Comparison of ENCODE assay signal across 8 mouse cellular contexts in genomic region chr9:114933723-114934171, GRCm38 (mm10). TPM values are rescaled to one million over a fixed set of nuclear protein-coding genes. Genes with fewer than 3 reads are reported as not detected.
DNase-seq lines count a peak whose midpoint lies in the region; ATAC-seq and TF ChIP-seq lines count a peak whose summit lies in the region.

Gene Gpd1l (minus strand): TSS chr9:114933987.

- peak within 1 kb of the TSS; percentile 84 for H3K27ac ChIP-seq in lung, embryonic 16.5 days (ENCODE audit: low read length)

- peaks cover 28% of the 10 kb centered on the region for H3K9me3 ChIP-seq in G1E (replicated peaks)
- no peaks in the 10 kb centered on the region for H3K9me3 ChIP-seq in lung, embryonic 16.5 days (ENCODE audit: control insufficient read depth, low read length)

- H3K4me2 ChIP-seq in lung, embryonic 16.5 days (ENCODE audit: low read depth, low read length): peak within 1 kb of the TSS; percentile 80

- peak within 1 kb of the TSS; percentile 80 for H3K4me3 ChIP-seq in G1E (ENCODE audit: low read depth, low read length)
- peak within 1 kb of the TSS; percentile 69 for H3K4me3 ChIP-seq in lung, embryonic 16.5 days (ENCODE audit: low read length)

- H3K9ac ChIP-seq in lung, embryonic 16.5 days (ENCODE audit: low read length): peak within 1 kb of the TSS; percentile 75

- WGBS in lung, embryonic 16.5 days: under 1% methylated on average over 30 of the region's 30 CpGs

- H3K27me3 ChIP-seq in G1E (ENCODE audit: insufficient read depth, low read length): no peaks in the 10 kb centered on the region
- H3K27me3 ChIP-seq in lung, embryonic 16.5 days (ENCODE audit: control insufficient read depth, insufficient read depth, low read depth, low read length): no peaks in the 10 kb centered on the region

- peak; percentile 95 for DNase-seq in G1E (ENCODE audit: low spot score)
- DNase-seq in cerebellum, adult 8-10 months: peak; percentile 96
- peak; percentile 93 for DNase-seq in forelimb bud, embryonic 11.5 days (ENCODE audit: low read depth, low spot score)
- DNase-seq in layer of hippocampus, adult 9-10 months (ENCODE audit: low spot score): peak; percentile 87
- DNase-seq in ovary, postnatal 10 days (ENCODE audit: low spot score): peak; percentile 91
- peak; percentile 72 to 80 for DNase-seq in thymus, postnatal 10 days (ENCODE audit: low spot score in 2 of 2)

- H3K4me1 ChIP-seq in G1E (ENCODE audit: insufficient read depth, low read depth, low read length): peaks cover 18% of the 10 kb centered on the region
- peaks cover 8% of the 10 kb centered on the region; the same call in 1 of the 2 replicates for H3K4me1 ChIP-seq in lung, embryonic 16.5 days (replicated peaks; ENCODE audit: control insufficient read depth, insufficient read depth, low read length)

- no peak for TF ChIP-seq CTCF in G1E (IDR thresholded peaks at IDR 0.05; ENCODE audit: low read depth, low read length)

- H3K36me3 ChIP-seq in G1E (replicated peaks): no peaks in the 10 kb centered on the region
- no peaks in the 10 kb centered on the region for H3K36me3 ChIP-seq in lung, embryonic 16.5 days (ENCODE audit: control insufficient read depth, insufficient read depth, low read length)

- peak; percentile 95 for ATAC-seq in G1E (ENCODE audit: extremely low read depth, insufficient number of reproducible peaks, low FRiP score, poor library complexity, severe bottlenecking)
- ATAC-seq in hematopoietic stem cell, adult 5-6 weeks (replicated peaks in 1 of 2; ENCODE audit: insufficient read depth in 1 of 2, low FRiP score in 2 of 2, low TSS enrichment in 1 of 2, low read depth in 1 of 2, poor library complexity in 2 of 2, severe bottlenecking in 2 of 2): peak; percentile 89 to 94
- ATAC-seq in lung, embryonic 16.5 days (ENCODE audit: low read depth): peak; percentile 99

RNA-seq across cellular contexts. Expression of gene Gpd1l, which starts in this region (rescaled TPM):
- total RNA-seq in G1E (2014; fragmentation: Nextera tagmentation) (5.7 and 6.2 TPM in 2 replicates), G1E (2017) (7.6 and 8.4 TPM in 2 replicates)
- polyA plus RNA-seq in G1E (2012): 3.4 and 3.6 TPM in 2 replicates
- total RNA-seq in hematopoietic stem cell, adult 5-6 weeks (2017): 17.0 and 21.8 TPM in 2 replicates
- 17.7 and 18.1 TPM in 2 replicates for polyA plus RNA-seq in lung, embryonic 16.5 days (2015; fragmentation: Nextera tagmentation; extraction: Ambion mirVana)

Comparison
In these comparisons a context has a peak if more than half of its experiments do, and no peak if none do; other contexts are left out.
1. Peak in every context shown above with its lines: DNase-seq, ATAC-seq, H3K4me3 ChIP-seq and H3K27ac ChIP-seq.